Mouse (Mus musculus): Measurements from ENCODE around the gene Fam174a.

The Fam174a gene

DNA sequence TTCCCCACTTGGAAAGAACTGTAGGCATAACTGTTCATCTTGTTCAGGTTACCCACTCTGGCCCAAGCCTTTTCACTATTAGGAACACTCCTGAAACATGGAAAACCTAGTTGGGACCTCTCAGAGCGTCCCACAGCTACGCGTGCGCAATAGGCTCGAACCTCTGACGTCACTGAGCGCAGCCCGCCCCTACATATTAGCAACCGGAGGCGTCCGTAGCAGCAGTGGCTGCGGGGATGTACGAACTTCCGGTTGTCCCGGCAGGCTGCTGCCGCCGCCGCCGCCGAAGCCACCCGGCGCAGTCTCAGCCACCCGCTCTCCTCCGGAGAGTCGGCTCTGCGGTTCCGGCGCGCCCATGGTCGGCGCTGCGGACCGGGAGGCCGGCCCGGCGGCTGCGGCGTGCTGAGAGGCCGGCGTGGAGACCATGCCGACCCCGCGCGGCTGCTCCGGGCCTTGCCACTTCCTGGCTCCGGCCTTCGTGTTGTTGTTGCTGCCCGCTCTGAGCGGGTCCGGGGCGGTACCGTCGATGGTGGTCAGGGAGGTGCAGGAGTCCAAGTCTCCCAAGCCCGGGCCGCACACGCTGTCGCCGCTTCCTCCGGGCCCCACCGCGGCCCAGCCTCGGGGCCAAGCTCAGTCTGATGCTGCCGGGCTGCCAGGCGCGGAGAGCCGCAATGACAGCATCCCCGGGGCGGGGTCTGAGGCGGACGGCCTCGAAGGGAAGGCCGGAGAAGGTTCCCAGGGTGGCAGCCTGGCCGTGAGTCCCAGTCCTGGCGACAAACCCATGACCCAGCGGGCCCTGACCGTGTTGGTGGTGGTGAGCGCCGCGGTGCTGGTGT lies at the start of gene Fam174a:
TSS of gene Fam174a (plus strand) at position 231 of the 836 bp plus-strand sequence.
- CTCF ChIA-PET, result no interaction called here

DNA sequence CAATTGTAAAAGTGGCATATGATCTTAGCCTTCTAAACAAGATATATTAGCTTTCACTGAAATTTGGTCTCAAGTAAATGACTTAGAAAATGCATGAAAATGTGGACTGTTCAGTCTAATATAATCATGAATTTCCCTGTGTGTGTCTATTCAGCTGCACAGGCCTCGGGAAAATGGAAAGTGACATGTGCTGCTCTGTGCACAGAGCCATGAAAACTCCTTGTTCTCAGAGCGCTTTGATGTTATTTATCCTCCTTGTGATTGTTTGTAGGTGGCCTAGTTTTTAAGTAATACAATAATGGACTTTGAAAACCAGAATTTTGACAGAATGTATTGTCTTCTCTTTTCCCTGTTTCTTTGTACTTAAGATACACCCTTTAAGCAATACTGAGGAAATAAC lies 49.6 kb upstream of the Fam174a start:
- CTCF ChIA-PET, result no interaction called here

DNA sequence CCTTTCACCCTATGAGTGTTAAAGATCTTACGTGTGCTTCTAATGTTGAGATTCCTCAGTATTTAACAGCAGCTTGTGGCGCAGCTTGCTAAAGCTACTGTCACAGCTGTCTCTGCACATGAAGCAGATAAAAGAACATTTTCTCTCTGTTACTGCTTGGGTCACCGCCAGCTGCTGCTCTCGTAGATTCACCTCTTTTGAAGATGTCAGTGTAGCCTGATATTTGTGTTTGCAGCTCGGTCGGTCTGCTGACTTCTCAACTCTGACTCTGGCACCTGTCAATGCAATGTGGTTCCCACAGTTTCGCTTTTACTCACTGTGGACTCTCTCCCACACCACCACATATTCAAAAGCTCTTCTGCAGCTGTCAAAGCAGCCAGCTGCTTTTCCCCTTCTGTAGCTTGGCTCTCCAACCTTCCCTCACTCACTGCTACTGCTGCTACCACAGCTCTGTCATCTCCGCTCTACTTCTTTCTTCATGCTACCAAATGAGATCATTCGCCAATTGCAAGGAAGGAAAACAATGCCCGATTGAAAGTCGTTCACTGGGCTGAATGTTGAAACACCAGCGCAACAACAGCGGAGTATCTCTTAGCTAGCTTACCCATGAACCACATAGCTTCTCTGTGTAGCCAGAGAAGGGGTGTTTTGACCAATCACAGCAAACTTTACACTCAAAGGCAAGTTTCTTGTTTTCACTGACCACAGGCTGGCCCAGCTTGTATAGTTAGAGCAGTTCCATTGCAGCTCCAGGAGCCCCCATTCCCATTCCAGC lies 45.3 kb upstream of the Fam174a start:
- CTCF ChIA-PET, result no interaction called here

DNA sequence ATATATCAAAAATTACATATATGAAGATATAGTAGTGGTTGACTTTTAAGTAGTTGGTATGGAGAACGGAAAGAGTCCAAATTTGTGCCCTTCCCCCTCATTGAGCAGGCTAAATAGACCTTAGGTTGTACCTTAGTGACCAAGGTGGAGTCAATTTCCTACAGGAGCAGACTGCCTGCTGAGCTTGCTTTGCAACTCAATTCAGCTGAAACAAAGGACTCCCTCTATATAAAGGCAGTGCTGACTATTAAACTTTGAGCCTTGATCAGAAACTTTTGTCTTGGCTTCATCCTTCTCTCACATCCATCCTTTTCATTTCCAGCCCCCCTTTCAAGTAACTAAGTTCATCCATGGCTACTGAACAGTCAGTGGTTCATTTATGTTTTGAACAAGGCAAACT lies 40.1 kb upstream of the Fam174a start:
- CTCF ChIA-PET, result interaction anchor here (0.5 kb wide), 1 partner anchor 364 kb away, joined by 4 read pairs; no protein-coding TSS in a partner anchor

DNA sequence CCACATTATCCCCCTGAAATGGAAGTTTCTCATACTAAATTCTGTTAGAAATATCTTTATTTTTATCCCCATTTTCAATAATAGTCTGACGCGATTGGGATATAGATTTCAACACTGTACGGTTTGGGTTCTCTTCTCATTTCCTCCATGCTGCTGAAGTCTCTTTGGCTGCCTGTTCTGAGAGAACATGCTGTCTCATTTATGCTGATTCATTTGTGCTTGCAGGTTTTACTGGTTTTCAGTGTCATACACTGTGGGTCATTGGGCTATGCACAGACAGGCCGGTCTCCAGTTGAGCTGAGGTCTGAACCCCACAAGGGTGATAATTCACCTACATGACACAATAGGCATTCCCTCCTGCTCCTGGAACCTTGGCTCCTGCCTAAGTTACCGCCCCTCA lies 5.1 kb upstream of the Fam174a start:
- CTCF ChIA-PET, result no interaction called here

DNA sequence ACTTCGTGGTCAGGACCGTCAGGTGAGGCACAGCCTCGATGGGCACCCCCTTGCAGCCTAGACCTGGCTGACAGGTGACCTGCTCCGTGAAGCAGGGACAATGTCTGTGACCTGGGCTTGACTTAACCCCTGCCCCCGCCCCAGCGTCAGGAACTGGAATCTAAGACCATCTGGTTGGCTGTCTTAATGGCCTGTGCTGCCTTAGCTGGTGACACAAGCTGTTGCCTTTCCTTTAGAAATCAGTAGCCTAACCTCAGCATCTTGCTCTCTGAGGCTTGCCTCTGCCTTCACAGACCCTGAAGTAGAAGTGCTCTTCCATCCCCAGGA lies 769 bp downstream of the Fam174a start:
- CTCF ChIA-PET, result no interaction called here

DNA sequence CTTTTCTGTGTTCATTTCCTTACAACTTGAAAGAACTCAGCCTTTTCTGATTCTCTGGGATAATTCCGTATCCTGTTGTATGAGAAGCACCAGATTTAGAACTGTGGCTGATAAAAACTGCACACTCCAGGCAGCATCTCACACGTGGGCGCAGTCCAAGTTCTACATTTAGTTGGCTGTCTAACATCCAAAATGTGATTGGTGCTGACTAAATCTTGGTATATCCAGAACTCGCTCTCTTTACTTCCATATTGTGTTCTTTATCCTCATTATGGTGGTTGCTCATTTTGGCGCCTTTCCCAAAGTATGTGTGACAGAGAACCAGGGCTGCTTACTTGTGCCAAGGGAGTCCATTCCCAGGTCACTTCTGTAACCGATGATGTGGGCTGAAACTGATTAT lies 2.6 kb downstream of the Fam174a start:
- CTCF ChIA-PET, result no interaction called here

DNA sequence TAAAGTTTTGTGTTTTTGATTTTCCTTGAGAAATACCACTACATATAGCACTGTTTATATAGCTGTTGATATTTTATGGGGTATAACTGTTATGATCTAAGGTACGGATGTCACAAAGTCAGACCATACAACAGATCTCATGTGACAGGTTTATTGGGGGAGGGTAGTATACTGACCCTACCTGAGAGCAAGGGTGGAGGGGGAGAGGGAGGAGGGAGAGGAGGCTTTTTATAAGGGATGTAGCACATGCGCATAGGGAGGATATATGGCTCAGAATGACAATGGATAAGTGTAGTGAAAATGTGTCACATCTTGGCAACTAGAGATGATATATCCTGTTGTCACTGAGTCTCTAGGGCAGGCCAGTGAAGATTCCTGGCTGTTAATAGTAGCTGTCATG lies 8.8 kb downstream of the Fam174a start:
- CTCF ChIA-PET, result interaction anchor here (0.6 kb wide), 1 partner anchor 9 kb away, joined by 3 read pairs; no protein-coding TSS in a partner anchor

DNA sequence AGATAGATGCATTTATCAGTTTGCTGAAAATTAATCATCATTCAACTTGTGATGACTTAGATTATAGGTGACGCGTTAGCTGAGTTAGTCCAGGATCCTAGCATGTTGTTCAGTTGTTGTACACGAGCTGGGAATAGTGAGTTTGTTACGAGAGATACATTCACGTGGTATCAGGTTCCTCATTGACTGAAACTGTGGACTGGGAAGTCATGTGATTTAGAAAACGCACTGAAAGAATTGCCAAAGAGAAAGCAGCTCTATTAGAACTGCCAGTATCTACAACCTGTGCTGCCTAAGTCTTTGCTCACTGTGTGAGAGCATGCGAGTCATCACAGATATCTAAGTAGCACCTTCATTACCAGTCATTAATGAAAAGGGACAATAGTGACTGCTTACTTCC lies 9.6 kb downstream of the Fam174a start:
- CTCF ChIA-PET, result interaction anchor here (0.6 kb wide), 1 partner anchor 9 kb away, joined by 3 read pairs; no protein-coding TSS in a partner anchor

DNA sequence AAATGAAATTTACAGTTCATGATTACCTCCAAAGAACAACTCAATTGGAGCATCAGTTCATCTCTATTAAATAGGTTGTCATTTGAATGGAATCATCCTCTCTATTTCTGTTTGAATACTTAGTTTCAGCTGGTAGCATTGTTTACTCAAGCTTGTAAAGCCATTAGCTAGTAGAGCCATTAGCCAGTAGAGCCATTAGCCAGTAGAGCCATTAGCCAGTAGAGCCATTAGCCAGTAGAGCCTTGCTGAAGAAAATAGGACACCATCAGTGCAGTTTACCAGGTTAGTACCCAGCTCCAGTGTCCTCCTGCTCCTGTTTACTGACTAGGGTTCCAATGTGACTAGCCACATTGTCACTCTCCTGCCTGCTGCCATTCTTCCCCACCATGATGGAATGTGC lies 13.4 kb downstream of the Fam174a start:
- CTCF ChIA-PET, result interaction anchor here (0.6 to 0.7 kb wide), 2 partner anchors 17 to 24 kb away, joined by 3 read pairs; no protein-coding TSS in a partner anchor

DNA sequence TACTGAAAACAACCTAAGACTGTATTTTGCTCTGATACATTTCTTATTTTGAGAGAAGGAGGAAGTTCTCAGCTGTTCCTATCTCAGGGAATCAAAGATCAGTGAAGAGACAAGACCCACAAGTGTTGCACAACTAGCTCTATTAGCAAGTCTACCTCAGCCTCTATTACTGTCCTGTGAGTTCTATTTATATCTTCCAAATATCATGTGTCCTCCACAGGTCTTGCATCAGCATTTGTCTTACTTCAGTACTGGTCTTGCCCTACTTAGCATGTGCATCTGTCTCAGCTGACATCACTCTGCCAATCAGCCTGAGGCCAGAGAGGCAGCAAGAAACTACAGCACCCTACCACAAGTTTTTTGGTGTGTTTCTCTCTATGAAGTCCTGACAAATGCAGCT lies 26.2 kb downstream of the Fam174a start:
- CTCF ChIA-PET, result no interaction called here

DNA sequence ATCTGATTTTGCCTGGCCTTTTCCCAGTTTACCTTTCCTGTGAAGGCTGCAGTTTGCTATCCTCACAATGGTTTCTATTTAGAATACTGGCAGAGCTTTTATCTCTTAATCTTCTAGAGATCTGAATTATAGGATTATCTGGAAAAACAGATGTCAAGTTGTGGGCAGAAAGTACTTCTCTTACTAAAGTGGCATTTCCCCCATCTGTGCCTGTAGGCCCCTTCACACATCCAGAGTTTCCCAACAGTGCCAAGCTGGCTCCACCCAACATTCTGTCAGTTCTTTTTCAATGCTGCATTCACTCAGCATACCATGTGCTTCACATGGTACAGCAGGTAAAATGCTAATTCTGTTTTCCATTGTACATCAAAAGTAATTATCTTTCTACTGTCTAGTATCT lies 28.8 kb downstream of the Fam174a start:
- CTCF ChIA-PET, result no interaction called here

DNA sequence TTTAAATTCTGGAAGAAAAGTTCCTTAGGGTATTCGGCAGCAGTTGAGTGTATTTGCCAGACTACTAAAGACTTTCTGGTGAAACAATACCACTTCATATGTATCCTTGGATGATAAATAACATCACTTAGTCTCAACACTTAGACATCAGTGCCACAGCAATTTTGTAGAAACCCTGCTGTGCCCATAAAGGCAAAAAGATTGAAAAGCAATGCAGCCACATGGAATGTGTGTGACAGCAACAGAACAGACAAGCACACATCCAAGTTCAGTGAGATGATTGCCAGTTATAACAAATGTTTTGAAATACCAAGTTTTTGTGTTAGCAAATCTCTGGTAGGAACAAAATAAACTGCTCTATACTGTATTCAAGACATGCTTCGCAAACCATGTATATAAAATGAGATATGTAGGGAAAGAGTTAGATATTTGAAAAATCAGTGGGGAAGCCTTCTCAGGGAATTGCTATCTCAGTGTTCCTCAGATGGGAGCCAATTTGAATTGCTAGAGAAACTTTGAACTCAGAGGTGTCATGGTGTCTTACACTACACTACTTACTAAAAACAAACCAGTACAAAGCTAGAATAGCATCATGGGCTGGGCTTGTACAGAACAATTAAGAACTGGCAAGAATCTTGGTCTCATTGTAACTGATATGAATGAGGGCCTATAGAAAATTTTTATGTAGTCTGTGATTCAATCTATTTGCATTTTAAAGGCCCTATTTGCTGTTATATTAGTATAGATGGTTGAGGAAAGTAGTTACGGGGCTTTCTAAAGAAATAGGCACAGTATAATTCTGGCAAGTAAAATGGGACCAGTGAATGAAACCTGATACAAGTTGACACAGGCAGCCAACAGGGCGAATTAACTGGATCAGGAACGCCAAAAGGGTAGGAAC lies 30.4 kb downstream of the Fam174a start:
- CTCF ChIA-PET, result no interaction called here

DNA sequence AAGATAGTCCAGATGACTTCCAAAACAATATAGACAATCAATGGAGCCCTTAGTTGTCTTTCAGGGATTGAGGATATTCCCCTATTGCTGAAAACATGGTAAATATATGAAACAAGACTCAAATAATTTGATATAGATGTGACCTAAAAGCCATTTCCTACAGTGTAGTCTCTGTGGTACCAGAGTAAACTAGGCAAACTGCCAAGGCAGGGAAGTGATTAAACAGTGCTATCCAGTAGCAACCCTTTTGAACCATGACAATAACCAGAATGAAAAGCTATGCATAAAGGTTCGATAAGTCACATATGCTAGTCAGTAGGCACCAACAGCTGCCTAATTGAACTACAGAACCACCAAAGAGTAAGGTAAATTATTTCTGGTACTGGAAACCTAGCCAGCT lies 40.7 kb downstream of the Fam174a start:
- CTCF ChIA-PET, result no interaction called here

DNA sequence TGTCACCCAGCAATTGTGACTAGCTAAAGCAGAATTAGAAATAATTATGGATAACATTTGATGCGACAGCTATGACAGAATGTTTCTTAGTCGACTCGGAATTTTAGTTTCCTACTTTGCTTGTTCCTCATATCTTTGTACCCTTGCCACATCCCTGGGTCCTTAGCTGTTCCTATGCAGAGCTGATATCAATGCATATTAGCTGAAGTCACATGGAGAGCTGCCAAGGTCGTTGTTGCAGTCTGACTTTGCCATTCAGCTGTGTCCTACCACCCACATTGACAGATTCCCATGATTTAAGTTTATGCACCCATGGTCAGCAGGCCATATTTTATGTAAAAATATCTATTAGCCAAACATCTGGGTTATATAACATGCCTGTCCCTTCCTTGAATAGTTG lies 43.5 kb downstream of the Fam174a start:
- CTCF ChIA-PET, result interaction anchor here (0.6 kb wide), 1 partner anchor 497 kb away, joined by 3 read pairs; no protein-coding TSS in a partner anchor

DNA sequence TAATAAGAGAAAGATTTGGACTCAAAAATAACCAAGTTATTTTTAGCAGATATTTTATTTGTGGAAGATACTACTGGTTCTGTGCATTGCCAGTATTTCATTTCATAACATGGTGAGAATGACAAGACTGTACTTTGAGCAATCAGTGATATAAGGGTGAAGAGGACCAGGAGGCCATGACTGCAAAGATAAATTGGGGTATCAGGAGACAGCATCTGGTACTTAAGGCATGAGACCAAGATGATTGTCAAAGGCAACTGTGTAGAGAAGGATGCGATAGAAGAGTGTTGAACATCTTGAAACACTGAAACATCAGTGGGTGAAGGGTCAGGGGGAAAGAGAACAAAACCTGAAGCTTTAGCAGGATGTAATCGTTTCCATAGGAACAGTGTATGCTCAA lies 50.3 kb downstream of the Fam174a start:
- CTCF ChIA-PET, result no interaction called here

DNA sequence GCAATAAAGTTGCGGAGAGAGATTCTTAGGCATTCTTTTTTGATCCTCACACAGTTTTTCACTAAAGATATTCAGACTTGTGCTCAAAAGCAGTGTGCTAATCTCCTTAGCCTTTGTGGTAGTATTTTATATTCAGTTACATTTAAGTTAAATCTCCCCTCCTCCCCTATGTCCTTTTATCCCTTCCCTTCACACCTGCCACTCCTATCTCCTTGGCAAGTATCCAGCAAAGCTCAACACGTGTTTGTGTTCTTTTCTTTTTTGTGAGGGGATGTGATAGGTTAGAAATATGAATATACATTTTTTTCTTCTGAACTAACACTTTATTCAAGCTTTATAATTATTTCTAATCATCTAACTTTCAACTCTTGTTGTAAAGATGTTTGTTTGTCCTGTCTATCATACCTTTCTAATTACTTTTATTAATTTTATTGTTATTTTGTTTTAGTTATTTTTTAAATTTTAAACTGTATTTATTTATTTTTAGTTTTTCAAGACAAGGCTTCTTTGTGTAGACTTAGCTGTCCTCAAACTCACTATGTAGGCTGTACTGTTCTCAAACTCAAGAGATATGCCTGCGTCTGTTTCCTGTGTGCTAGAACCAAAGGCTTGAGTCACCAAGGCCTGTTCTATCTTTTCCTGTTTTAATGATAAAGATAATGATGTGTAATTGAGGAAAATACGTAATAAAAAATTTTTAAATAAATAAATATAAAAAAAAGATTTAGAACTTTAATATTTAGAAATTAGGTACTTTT lies 53.4 kb downstream of the Fam174a start:
- CTCF ChIA-PET, result no interaction called here

DNA sequence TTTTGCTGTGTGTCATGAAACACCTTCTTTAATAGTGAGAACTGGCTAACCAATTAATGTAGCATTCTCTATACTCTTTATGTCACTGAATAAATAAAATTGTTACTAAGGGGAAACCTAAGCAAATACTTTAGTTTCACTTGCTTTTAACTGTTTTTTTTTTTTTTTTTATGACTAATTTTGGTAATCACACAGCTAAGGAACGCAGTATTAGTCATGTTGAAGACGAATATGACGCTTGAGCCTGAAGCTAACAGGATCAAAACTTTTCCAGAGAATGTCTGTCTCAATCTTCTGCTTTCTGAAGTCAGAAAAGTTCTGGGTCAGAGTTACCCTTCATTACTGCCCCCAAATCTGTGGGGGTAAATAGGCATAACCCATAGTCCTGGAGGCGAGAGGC lies 54.3 kb downstream of the Fam174a start:
- CTCF ChIA-PET, result no interaction called here

DNA sequence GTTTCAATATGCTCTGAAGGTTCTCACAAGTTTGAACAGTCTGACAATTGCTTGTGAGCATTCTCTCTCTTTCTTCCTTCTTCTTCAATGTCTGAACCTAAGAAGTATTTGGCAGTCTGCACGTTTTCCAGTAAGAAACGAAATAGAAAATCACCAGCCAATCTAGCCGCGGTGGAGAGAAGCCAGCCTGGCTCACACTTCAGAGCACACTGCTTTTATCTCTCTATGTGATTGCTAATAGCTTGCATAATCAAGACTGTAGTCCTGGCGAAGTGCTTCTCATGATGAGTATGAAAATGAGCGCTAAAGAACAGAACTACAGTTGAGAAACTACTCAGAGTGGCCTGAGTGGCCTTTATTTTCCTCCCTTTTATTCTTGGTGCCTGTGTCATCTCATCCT lies 62.0 kb downstream of the Fam174a start:
- CTCF ChIA-PET, result interaction anchor here (0.5 kb wide), 1 partner anchor 14 kb away, joined by 3 read pairs; no protein-coding TSS in a partner anchor

DNA sequence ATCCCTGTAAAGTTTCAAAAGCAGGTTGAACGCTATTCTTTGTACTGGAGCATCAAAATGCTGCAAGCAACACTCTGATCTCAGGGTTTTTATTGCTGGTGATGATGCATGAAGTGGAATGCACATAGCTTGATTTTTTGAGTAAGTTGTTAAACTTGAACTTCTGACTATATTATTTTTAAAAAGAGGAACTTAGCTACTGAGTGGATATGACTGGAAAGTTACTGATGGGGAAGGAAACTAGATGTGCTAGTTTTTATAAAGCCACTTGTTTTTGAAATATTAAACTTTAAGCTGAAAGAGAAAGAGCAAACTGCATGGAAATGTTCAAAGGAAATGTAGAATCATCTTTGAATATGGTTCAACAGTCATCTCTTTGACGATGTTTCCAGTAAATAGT lies 67.6 kb downstream of the Fam174a start:
- CTCF ChIA-PET, result no interaction called here
